Mouse (Mus musculus): ENCODE measurements around the gene Dlec1. TPM values are rescaled to one million over a fixed set of nuclear protein-coding genes. Genes with fewer than 3 reads are reported as not detected.
A peak's percentile ranks its signal among the peaks of the same experiment; 100 is the strongest.

Gene Dlec1
- polyA plus RNA-seq, 1 experiment from 2014 or later: 0.51 TPM

DNA sequence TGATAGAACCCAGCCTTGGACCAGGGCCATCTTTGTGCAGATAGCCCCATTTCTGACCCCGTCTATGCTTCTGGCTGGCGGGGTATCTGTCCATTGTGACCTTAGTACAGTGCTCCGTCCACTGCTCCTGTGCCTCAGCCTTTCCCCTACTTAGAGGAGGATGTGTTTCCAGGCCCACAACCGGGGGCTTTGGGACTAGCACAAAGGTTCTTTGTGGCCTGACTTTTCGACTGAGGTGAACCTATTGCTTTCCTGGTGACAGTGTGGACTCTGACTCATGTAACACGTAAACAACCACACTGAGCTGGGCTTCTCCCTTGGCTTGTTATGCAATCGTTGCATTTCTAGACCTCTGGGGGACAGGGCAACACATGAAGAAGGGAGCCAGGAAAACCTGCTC is 62.5 kb downstream of the Dlec1 start:
- H3K27ac ChIP-seq (ENCODE audit: low read depth, low read length): no peak overlapping the region
- H3K36me3 ChIP-seq (ENCODE audit: control insufficient read depth, insufficient read depth, low read length): no peaks in the 10 kb centered on the region
- H3K4me1 ChIP-seq (ENCODE audit: control insufficient read depth, insufficient read depth, low read length): no peaks in the 10 kb centered on the region
- no peak overlapping the region for H3K4me2 ChIP-seq
- ATAC-seq (ENCODE audit: low FRiP score) (no peak), DNase-seq (ENCODE audit: low spot score, missing footprints) (peak; percentile 12)
- H3K27me3 ChIP-seq (ENCODE audit: control insufficient read depth, insufficient read depth, low read length): no peaks in the 10 kb centered on the region
- no peak overlapping the region for H3K9ac ChIP-seq (ENCODE audit: low read length)
- H3K9me3 ChIP-seq (ENCODE audit: control insufficient read depth, low read length): no peaks in the 10 kb centered on the region
- WGBS: 86% methylated on average over 7 of the region's 7 CpGs
- H3K4me3 ChIP-seq (ENCODE audit: low read depth, low read length): no peak overlapping the region

DNA sequence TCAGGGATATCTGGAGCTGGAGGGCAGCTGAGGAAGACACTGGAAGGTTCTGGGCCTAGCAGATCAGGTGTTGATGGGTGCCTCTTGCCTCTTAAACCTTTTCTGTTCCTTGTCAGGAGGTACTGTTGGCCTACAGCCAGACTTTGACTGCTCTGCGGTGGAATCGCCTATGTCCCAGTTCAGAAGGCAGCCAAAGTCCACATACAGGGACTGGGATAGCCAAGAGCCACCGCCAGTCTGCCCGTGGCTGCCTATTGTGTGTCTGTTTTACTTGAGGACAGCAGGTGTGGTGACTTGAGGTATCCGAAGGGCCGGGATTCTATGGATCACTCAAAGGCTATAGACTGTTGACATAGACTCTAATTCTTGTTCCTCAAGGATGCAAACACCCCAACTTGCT is 63.3 kb downstream of the Dlec1 start:
- ATAC-seq (ENCODE audit: low FRiP score): no peak
- H3K9me3 ChIP-seq (ENCODE audit: control insufficient read depth, low read length): no peaks in the 10 kb centered on the region

DNA sequence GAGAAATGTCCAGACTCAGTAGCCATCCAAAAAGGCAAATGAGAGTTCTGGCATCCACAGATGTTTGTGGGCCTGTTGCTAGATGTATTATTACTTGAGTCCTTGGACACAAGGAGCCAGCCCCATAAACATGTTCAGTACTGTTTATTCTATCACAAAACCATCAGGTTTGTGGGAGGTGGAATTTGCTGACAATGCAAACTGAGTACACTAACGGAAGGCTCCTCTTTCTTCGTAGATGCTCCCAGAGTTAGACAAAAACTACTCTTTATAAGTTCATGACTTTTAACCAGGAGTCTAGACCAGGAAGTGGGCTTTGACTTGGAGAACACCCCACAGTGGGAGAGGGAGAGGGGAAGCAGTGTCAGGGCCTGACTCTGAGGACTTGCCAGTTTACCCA is 65.3 kb downstream of the Dlec1 start:
- no peak overlapping the region for H3K4me3 ChIP-seq (ENCODE audit: low read depth, low read length)
- DNase-seq (ENCODE audit: low spot score, missing footprints): peak; percentile 28
- no peak overlapping the region for H3K27ac ChIP-seq (ENCODE audit: low read depth, low read length)
- H3K4me2 ChIP-seq: no peak overlapping the region
- no peaks in the 10 kb centered on the region for H3K9me3 ChIP-seq (ENCODE audit: control insufficient read depth, low read length)
- 99% methylated on average over 2 of the region's 2 CpGs for whole genome bisulfite sequencing
- no peaks in the 10 kb centered on the region for H3K4me1 ChIP-seq (ENCODE audit: control insufficient read depth, insufficient read depth, low read length)
- ATAC-seq (ENCODE audit: low FRiP score): no peak
- H3K9ac ChIP-seq (ENCODE audit: low read length): no peak overlapping the region
- H3K36me3 ChIP-seq (ENCODE audit: control insufficient read depth, insufficient read depth, low read length): no peaks in the 10 kb centered on the region
- no peaks in the 10 kb centered on the region for H3K27me3 ChIP-seq (ENCODE audit: control insufficient read depth, insufficient read depth, low read length)

More for the DNA sequence above, 63.3 kb downstream of the Dlec1 start:
- H3K4me1 ChIP-seq (ENCODE audit: control insufficient read depth, insufficient read depth, low read length): no peaks in the 10 kb centered on the region
- DNase-seq (ENCODE audit: low spot score, missing footprints): no peak
- H3K27me3 ChIP-seq (ENCODE audit: control insufficient read depth, insufficient read depth, low read length): no peaks in the 10 kb centered on the region
- no peak overlapping the region for H3K27ac ChIP-seq (ENCODE audit: low read depth, low read length)
- no peak overlapping the region for H3K4me3 ChIP-seq (ENCODE audit: low read depth, low read length)
- no peak overlapping the region for H3K4me2 ChIP-seq
- WGBS: 95% methylated on average over 6 of the region's 6 CpGs
- no peaks in the 10 kb centered on the region for H3K36me3 ChIP-seq (ENCODE audit: control insufficient read depth, insufficient read depth, low read length)
- H3K9ac ChIP-seq (ENCODE audit: low read length): no peak overlapping the region

DNA sequence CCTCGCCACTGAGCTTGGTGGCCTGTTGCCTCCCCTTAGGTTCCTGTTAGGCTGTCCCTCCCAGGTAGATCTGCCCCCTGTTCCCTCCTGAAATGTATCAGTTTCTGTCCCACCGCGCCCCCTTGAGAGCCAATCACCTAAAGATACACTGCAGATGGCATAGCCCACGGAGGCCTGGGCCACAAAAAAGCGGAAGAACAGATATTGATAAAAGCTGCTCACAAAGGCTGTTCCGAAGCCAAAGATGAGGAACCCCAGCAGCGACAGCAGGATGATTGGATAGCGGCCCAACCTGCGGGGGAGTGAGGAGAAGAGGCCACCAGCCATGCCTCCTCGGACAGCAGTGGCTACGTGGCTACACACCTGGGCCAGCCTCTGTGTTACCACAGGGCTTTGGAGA is 77.0 kb downstream of the Dlec1 start:
- ATAC-seq (ENCODE audit: low FRiP score): no peak

DNA sequence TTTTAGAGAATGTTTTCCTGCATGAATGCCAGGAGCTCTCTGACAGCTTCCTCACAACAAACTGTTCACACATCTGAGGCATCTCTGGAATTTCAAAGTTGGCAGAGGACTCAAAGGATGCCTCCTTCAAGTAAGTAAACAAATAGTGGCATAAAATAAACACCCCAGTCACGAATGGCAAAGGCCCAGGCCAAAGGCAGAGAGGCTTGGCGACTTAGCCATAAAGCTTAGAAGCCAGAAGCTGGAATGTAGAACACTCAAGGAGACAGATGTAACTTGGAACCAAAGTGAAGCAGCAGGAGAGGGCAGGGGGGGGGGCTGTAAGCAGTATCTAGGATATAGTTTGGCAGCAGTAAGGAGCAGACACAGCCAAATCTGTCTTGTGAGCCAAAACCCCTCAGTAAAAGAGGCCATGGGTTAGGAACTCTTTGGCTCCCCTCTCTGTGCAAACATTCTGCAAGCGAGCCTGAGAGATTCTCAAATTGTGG is 79.0 kb downstream of the Dlec1 start:
- DNase-seq (ENCODE audit: low spot score, missing footprints) (no peak), ATAC-seq (ENCODE audit: low FRiP score) (no peak)
- Histone ChIP-seq H3K9me3 (ENCODE audit: control insufficient read depth, low read length) (no peaks in the 10 kb centered on the region), H3K27me3 (ENCODE audit: control insufficient read depth, insufficient read depth, low read length) (no peaks in the 10 kb centered on the region), H3K4me3 (ENCODE audit: low read depth, low read length) (no peak overlapping the region), H3K36me3 (ENCODE audit: control insufficient read depth, insufficient read depth, low read length) (no peaks in the 10 kb centered on the region), H3K4me1 (ENCODE audit: control insufficient read depth, insufficient read depth, low read length) (no peaks in the 10 kb centered on the region), H3K27ac (ENCODE audit: low read depth, low read length) (no peak overlapping the region), H3K4me2 (no peak overlapping the region), H3K9ac (ENCODE audit: low read length) (no peak overlapping the region)
- 56% methylated on average over 3 of the region's 3 CpGs for WGBS

More for the DNA sequence above, 77.0 kb downstream of the Dlec1 start:
- no peaks in the 10 kb centered on the region for H3K27me3 ChIP-seq (ENCODE audit: control insufficient read depth, insufficient read depth, low read length)
- no peaks in the 10 kb centered on the region for H3K4me1 ChIP-seq (ENCODE audit: control insufficient read depth, insufficient read depth, low read length)
- no peak overlapping the region for H3K4me2 ChIP-seq
- 90% methylated on average over 11 of the region's 11 CpGs for WGBS
- H3K9ac ChIP-seq (ENCODE audit: low read length): no peak overlapping the region
- H3K4me3 ChIP-seq (ENCODE audit: low read depth, low read length): no peak overlapping the region
- DNase-seq (ENCODE audit: low spot score, missing footprints): no peak
- H3K27ac ChIP-seq (ENCODE audit: low read depth, low read length): no peak overlapping the region
- H3K9me3 ChIP-seq (ENCODE audit: control insufficient read depth, low read length): no peaks in the 10 kb centered on the region
- no peaks in the 10 kb centered on the region for H3K36me3 ChIP-seq (ENCODE audit: control insufficient read depth, insufficient read depth, low read length)

DNA sequence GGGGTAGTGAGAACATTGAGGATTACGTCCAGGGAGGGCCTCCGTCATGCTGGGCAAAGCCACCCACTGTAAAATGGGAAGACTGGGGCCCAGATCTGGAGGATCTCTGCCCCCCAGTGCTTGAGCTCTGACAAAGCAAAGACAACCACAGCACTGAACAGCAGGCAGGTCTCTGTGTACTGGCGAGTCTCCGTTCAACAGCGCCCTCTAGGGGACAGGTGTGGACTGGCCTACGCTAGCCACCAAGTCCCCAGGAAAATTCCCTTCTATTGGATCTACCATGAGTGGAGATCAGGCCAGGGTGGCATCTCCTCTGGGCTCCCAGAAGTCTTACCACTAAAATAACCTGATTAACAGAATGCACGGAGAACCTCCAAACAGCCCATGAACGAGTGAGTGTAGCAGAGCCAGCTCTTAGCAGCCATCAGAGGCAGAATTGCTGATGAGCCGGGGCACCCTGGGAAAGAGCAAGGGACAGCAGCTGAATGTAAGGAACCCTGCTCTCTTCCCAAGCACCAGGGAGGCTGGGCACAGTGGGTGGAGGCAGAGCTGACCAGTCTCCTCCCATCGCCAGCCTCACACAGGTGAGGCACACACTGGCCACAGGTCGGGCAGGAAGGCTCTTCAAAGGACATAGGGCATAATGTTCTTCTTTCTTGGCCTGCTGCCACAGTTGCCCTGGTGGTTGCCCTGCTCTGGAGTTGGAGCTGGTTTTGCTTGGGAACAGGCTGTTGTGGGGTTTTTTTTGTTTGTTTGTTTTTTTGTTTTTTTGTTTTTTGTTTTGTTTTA is 90.1 kb downstream of the Dlec1 start:
- DNase-seq (ENCODE audit: low spot score, missing footprints): no peak
- Histone ChIP-seq H3K4me1 (ENCODE audit: control insufficient read depth, insufficient read depth, low read length) (no peaks in the 10 kb centered on the region), H3K9ac (ENCODE audit: low read length) (no peak overlapping the region), H3K4me2 (no peak overlapping the region), H3K36me3 (ENCODE audit: control insufficient read depth, insufficient read depth, low read length) (no peaks in the 10 kb centered on the region), H3K27ac (ENCODE audit: low read depth, low read length) (no peak overlapping the region), H3K4me3 (ENCODE audit: low read depth, low read length) (no peak overlapping the region), H3K9me3 (ENCODE audit: control insufficient read depth, low read length) (no peaks in the 10 kb centered on the region), H3K27me3 (ENCODE audit: control insufficient read depth, insufficient read depth, low read length) (no peaks in the 10 kb centered on the region)
- no peak for ATAC-seq (ENCODE audit: low FRiP score)
- WGBS: 39% methylated on average over 11 of the region's 11 CpGs

Other genes starting within 250 kb of the Dlec1 start
- gene Ctdspl, start 176.0 kb upstream of the Dlec1 start, polyA plus RNA-seq (2014; fragmentation: Nextera tagmentation; extraction: Ambion mirVana): 4.9 and 5.5 TPM in 2 replicates
- gene Vill, start 49.7 kb upstream of the Dlec1 start, polyA plus RNA-seq (2014; fragmentation: Nextera tagmentation; extraction: Ambion mirVana): 7.8 and 8.3 TPM in 2 replicates
- gene Plcd1, start 9.0 kb upstream of the Dlec1 start, polyA plus RNA-seq (2014; fragmentation: Nextera tagmentation; extraction: Ambion mirVana): 24.2 and 25.8 TPM in 2 replicates
- gene Acaa1b, start 54.6 kb downstream of the Dlec1 start, polyA plus RNA-seq (2014; fragmentation: Nextera tagmentation; extraction: Ambion mirVana): 1.0 and 1.4 TPM in 2 replicates
- gene Gm47289, start 56.7 kb downstream of the Dlec1 start, polyA plus RNA-seq (2014; fragmentation: Nextera tagmentation; extraction: Ambion mirVana): not detected in 2 replicates
- not detected in 2 replicates for gene Slc22a13, start 106.6 kb downstream of the Dlec1 start, polyA plus RNA-seq (2014; fragmentation: Nextera tagmentation; extraction: Ambion mirVana)
- gene Oxsr1, start 219.9 kb downstream of the Dlec1 start, polyA plus RNA-seq (2014; fragmentation: Nextera tagmentation; extraction: Ambion mirVana): 15.5 and 16.2 TPM in 2 replicates
- gene Acaa1a, start 237.2 kb downstream of the Dlec1 start, polyA plus RNA-seq (2014; fragmentation: Nextera tagmentation; extraction: Ambion mirVana): 52.7 and 61.2 TPM in 2 replicates
- gene Myd88, start 238.9 kb downstream of the Dlec1 start, polyA plus RNA-seq (2014; fragmentation: Nextera tagmentation; extraction: Ambion mirVana): 6.3 and 7.6 TPM in 2 replicates